Mouse (Mus musculus): ENCODE measurements around the gene Cd300c2.
"Not testable (repeated sequence)": the region's sequence is repeated elsewhere in the genome, so short reads cannot be mapped to it uniquely, and the experiment has no call there.

Gene Cd300c2

GRCm38 (mm10) chr11:115001474-115002040, at the start of gene Cd300c2:
TSS of gene Cd300c2 (minus strand) at chr11:115001880.
- no peak for DNase-seq (ENCODE audit: low read depth, low spot score)

GRCm38 (mm10) chr11:115049282-115049895, 47.7 kb upstream of the Cd300c2 start:
- no peak for DNase-seq (ENCODE audit: low read depth, low spot score)

GRCm38 (mm10) chr11:115048259-115048658, 46.6 kb upstream of the Cd300c2 start, which contains the start of gene Cd300ld3:
TSS of gene Cd300ld3 (minus strand) at chr11:115048409.
- DNase-seq (ENCODE audit: low read depth, low spot score) = no peak

DNA sequence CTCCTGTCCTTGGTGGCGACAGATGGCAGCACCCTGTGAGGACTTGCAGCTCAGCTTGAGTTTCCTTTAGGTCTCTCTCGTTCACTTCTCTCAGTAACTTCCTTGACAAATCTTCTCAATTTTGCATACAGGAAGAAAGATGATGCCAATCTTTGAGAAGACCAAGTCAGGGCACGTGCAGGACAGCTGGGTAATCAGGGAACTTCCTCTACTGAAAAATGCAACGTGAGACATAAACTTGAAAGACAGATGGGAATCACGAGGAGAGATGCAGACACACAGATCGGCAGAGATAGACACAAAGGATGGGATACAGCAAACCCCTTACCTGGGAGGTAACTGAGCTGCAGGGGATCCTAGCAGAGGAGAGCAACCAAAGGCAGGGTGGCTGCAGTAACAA, 36.0 kb upstream of the Cd300c2 start, which contains the start of gene Cd300ld5:
Gene Cd300ld5, minus strand, starts transcription at position 101 of the 400 bp plus-strand sequence.
- not testable (repeated sequence) for DNase-seq (ENCODE audit: low read depth, low spot score)

GRCm38 (mm10) chr11:115026912-115027311, 25.2 kb upstream of the Cd300c2 start, which contains the start of gene Cd300ld4:
TSS of gene Cd300ld4 (minus strand) at chr11:115027012.
- not testable (repeated sequence) for DNase-seq (ENCODE audit: low read depth, low spot score)

- DNase-seq (ENCODE audit: low read depth, low spot score) = not testable (repeated sequence)
Observed at GRCm38 (mm10) chr11:115016093-115016492, 14.4 kb upstream of the Cd300c2 start, which contains the start of gene Cd300ld2. TSS of gene Cd300ld2 (minus strand) at chr11:115016193.

DNA sequence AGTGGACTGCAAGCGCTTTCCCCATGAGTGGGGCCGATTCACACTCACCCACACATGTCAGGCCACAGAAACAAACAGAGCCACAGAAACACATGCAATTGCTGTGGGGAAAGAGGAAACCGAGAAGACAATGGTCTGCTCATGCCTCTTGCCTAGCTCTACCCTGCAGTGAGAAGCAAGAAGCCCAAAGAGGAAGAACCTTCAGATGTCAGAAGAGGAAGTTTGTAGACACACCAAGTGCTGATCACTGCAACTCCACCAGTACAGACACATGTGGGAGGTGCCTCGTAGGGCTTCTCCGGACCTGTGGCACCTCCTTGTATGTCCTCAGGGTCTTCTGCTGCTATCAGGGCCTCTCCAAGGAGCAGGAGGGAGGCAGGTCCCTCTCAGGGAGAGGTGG, 2.4 kb upstream of the Cd300c2 start:
- DNase-seq (ENCODE audit: low read depth, low spot score) = no peak

DNA sequence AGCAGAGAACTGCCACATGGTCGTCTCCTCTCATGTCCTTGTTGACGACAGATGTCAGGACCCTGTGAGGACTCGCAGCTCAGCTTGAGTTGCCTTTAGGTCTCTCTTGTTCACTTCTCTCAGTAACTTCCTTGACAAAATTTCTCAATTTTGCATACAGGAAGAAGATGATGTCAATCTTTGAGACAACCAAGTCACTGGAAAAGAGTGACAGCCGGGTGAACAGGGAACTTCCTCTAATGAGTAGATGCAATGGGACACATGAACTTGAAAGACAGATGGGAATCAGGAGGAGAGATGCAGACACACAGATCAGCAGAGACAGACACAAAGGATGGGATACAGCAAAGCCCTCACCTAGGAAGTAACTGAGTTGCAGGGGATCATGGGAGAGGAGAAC, 11.9 kb downstream of the Cd300c2 start, which contains the start of gene Cd300ld:
Gene Cd300ld, minus strand, starts transcription at position 130 of the 400 bp plus-strand sequence.
- no peak for DNase-seq (ENCODE audit: low read depth, low spot score)

DNA sequence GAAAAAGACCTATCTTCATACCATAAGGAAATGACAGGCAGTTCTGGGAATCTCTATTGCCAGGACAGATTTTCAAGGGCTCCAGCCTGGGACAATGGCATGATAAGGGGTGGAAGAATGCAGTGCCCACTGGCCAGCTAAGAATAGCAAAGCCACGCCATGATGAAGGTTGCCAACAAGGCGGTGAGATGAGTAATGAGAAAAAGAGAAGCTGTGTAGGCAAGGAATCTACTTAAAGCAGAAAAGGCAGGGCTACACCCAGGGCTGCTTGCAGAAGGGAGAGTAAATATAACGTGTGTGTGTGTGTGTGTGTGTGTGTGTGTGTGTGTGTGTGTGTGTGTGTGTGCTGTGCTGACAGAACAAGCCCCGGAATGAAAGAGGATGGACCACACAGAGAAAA, 19.8 kb downstream of the Cd300c2 start:
- DNase-seq (ENCODE audit: low read depth, low spot score) = no peak

GRCm38 (mm10) chr11:114972726-114973125, 29.0 kb downstream of the Cd300c2 start:
- DNase-seq (ENCODE audit: low read depth, low spot score) = no peak

GRCm38 (mm10) chr11:114968752-114969207, 32.9 kb downstream of the Cd300c2 start, which contains the start of gene Cd300c:
TSS of gene Cd300c (minus strand) at chr11:114969157.
- no peak for DNase-seq (ENCODE audit: low read depth, low spot score)

DNA sequence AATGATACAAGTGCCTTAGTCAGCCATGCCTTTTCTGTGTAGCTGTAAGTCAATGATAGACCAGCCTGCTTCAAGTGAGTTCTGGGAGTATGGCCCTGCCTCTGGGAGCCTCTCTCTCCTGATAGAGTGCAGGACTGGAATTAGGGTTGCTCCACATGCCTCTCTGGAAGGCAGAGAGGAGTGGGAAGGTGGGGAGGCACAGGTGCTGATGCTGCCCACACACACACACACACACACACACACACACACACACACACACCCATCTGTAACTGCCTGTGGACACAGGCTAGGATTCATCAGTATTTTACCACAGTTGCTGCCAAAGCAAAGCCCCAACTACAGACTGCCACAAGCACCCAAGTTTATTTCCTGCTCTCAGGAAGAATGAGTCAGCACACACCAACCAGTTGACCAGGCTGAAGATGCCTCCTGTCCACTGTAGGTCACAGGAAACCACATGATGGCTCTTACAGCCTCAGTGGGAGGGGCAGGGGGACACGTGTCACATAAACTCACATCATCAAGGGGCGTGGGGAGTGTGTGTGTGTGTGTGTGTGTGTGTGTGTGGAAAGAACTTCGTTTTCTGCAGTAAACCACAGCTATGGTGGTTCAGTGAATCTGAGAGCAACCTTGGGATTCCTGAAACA, 36.4 kb downstream of the Cd300c2 start:
- DNase-seq (ENCODE audit: low read depth, low spot score) = no peak

DNA sequence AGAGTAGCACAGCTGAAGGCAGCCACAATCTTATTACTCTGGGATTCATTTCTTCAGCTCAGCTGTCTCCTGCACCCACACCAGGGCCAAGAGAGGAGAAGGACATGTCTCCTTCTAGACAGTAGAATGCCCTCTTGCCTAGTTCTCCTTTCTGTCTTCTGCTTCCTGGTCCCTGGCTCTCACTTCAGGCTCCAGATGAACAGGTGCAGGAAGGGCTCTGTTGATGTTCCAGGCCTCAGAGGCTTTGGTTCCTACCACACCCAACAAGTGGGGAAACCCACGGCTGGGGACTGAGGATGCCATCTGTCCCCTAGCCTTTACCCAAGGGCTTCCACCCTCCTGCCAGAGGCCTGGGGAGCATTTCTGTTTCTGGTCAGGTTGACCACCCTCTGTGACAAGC, 41.3 kb downstream of the Cd300c2 start:
- DNase-seq (ENCODE audit: low read depth, low spot score) = no peak

Measured in brain, embryonic 18.5 days (tissue).